ENCODE assay signal across 8 mouse cellular contexts in genomic region chr14:30551509-30551908, GRCm38 (mm10). TPM values are rescaled to one million over a fixed set of nuclear protein-coding genes. Genes with fewer than 3 reads are reported as not detected.
DNase-seq lines count a peak whose midpoint lies in the region; ATAC-seq lines count a peak whose summit lies in the region.

No protein-coding gene starts in this region.

- no peak overlapping the region for H3K9ac ChIP-seq in heart, embryonic 11.5 days (ENCODE audit: low read depth, low read length)
- H3K9ac ChIP-seq in embryonic facial prominence, embryonic 12.5 days, result no peak overlapping the region
- H3K9ac ChIP-seq in intestine, embryonic 16.5 days (ENCODE audit: low read depth, low read length), result peak overlapping the region; percentile 26; the same call in 1 of the 2 replicates
- H3K9ac ChIP-seq in midbrain, embryonic 15.5 days, result no peak overlapping the region

- no peak overlapping the region for H3K27ac ChIP-seq in heart, embryonic 11.5 days (ENCODE audit: low read depth, low read length)
- no peak overlapping the region for H3K27ac ChIP-seq in embryonic facial prominence, embryonic 12.5 days
- no peak overlapping the region for H3K27ac ChIP-seq in intestine, embryonic 16.5 days (ENCODE audit: low read length)
- H3K27ac ChIP-seq in midbrain, embryonic 15.5 days, result no peak overlapping the region

- peak overlapping the region; percentile 81; the same call in 1 of the 2 replicates for H3K4me2 ChIP-seq in heart, embryonic 11.5 days
- H3K4me2 ChIP-seq in embryonic facial prominence, embryonic 12.5 days (replicated peaks), result peak overlapping the region; percentile 89
- H3K4me2 ChIP-seq in intestine, embryonic 16.5 days (ENCODE audit: low read depth, low read length), result peak overlapping the region; percentile 78
- peak overlapping the region; percentile 70 for H3K4me2 ChIP-seq in midbrain, embryonic 15.5 days

- ATAC-seq in heart, embryonic 11.5 days (replicated peaks; ENCODE audit: insufficient number of reproducible peaks, low FRiP score, low TSS enrichment), result no peak
- ATAC-seq in embryonic facial prominence, embryonic 12.5 days (ENCODE audit: insufficient number of reproducible peaks, insufficient read depth, low FRiP score, low TSS enrichment), result no peak
- no peak for ATAC-seq in intestine, embryonic 16.5 days
- ATAC-seq in midbrain, embryonic 15.5 days (replicated peaks), result no peak
- ATAC-seq in erythroid progenitor cell, adult 5-6 weeks (replicated peaks; ENCODE audit: low FRiP score, poor library complexity, severe bottlenecking), result no peak

- 51% methylated on average over 5 of the region's 5 CpGs for WGBS in heart, embryonic 11.5 days (ENCODE audit: insufficient replicate concordance)
- WGBS in embryonic facial prominence, embryonic 12.5 days, result 78% methylated on average over 5 of the region's 5 CpGs
- 74% methylated on average over 5 of the region's 5 CpGs for WGBS in intestine, embryonic 16.5 days
- 60% methylated on average over 5 of the region's 5 CpGs for WGBS in midbrain, embryonic 15.5 days

- intact Hi-C loops in heart, postnatal 36 days (cut with DNase I), result loop anchor here (2.0 kb wide), 1 partner anchor 13 kb away; no protein-coding TSS in a partner anchor

- no peak overlapping the region for H3K4me3 ChIP-seq in heart, embryonic 11.5 days (ENCODE audit: low read depth, low read length)
- H3K4me3 ChIP-seq in embryonic facial prominence, embryonic 12.5 days, result peak overlapping the region; percentile 68; the same call in 1 of the 2 replicates
- peak overlapping the region; percentile 72 for H3K4me3 ChIP-seq in intestine, embryonic 16.5 days (ENCODE audit: low read length)
- H3K4me3 ChIP-seq in midbrain, embryonic 15.5 days, result peak overlapping the region; percentile 8; the same call in 1 of the 2 replicates

- no peaks in the 10 kb centered on the region for H3K36me3 ChIP-seq in heart, embryonic 11.5 days (ENCODE audit: control insufficient read depth, insufficient read depth, low read length)
- peaks cover 12% of the 10 kb centered on the region; the same call in 1 of the 2 replicates for H3K36me3 ChIP-seq in embryonic facial prominence, embryonic 12.5 days
- H3K36me3 ChIP-seq in intestine, embryonic 16.5 days (ENCODE audit: control insufficient read depth, insufficient read depth, low read length), result no peaks in the 10 kb centered on the region
- no peaks in the 10 kb centered on the region for H3K36me3 ChIP-seq in midbrain, embryonic 15.5 days (replicated peaks)

- no peaks in the 10 kb centered on the region for H3K9me3 ChIP-seq in heart, embryonic 11.5 days (replicated peaks; ENCODE audit: control insufficient read depth, low read length)
- H3K9me3 ChIP-seq in embryonic facial prominence, embryonic 12.5 days, result no peaks in the 10 kb centered on the region
- no peaks in the 10 kb centered on the region for H3K9me3 ChIP-seq in intestine, embryonic 16.5 days (ENCODE audit: control insufficient read depth, low read length)
- H3K9me3 ChIP-seq in midbrain, embryonic 15.5 days, result no peaks in the 10 kb centered on the region

- no peak for DNase-seq in heart, postnatal 36 days
- DNase-seq in retina, postnatal 1 day, result no peak
- DNase-seq in thymus, postnatal 10 days (ENCODE audit: low spot score in 2 of 2), result no peak

- H3K27me3 ChIP-seq in heart, embryonic 11.5 days (ENCODE audit: control insufficient read depth, insufficient read depth, low read length), result no peaks in the 10 kb centered on the region
- no peaks in the 10 kb centered on the region for H3K27me3 ChIP-seq in embryonic facial prominence, embryonic 12.5 days
- no peaks in the 10 kb centered on the region for H3K27me3 ChIP-seq in intestine, embryonic 16.5 days (replicated peaks; ENCODE audit: control insufficient read depth, insufficient read depth, low read length)
- H3K27me3 ChIP-seq in midbrain, embryonic 15.5 days (replicated peaks), result no peaks in the 10 kb centered on the region

- H3K4me1 ChIP-seq in heart, embryonic 11.5 days (ENCODE audit: control insufficient read depth, insufficient read depth, low read length), result peaks cover 29% of the 10 kb centered on the region
- peaks cover 29% of the 10 kb centered on the region for H3K4me1 ChIP-seq in embryonic facial prominence, embryonic 12.5 days
- peaks cover 21% of the 10 kb centered on the region for H3K4me1 ChIP-seq in intestine, embryonic 16.5 days (ENCODE audit: control insufficient read depth, insufficient read depth, low read length)
- H3K4me1 ChIP-seq in midbrain, embryonic 15.5 days, result peaks cover 36% of the 10 kb centered on the region

RNA-seq across cellular contexts. Expression of gene Tkt, which starts 3.4 kb away (rescaled TPM):
- 38.6 and 54.6 TPM in 2 replicates for polyA plus RNA-seq in heart, embryonic 11.5 days (2014; fragmentation: Nextera tagmentation; extraction: Ambion mirVana)
- 10 to 100 TPM; 32.9 to 50.2 TPM for total RNA-seq in heart, postnatal 36 days (2021)
- polyA plus RNA-seq in embryonic facial prominence, embryonic 12.5 days (2016; fragmentation: Nextera tagmentation; extraction: Ambion mirVana), result 245 and 246 TPM in 2 replicates
- 393 and 411 TPM in 2 replicates for polyA plus RNA-seq in intestine, embryonic 16.5 days (2015; fragmentation: Nextera tagmentation; extraction: Ambion mirVana)
- 262 and 279 TPM in 2 replicates for polyA plus RNA-seq in midbrain, embryonic 15.5 days (2015; fragmentation: Nextera tagmentation; extraction: Ambion mirVana)
- 75.5 and 90.8 TPM in 2 replicates for total RNA-seq in erythroid progenitor cell, adult 5-6 weeks (2015; ENCODE audit: low replicate concordance)
- total RNA-seq in erythroid progenitor cell, adult 5-6 weeks (2017; ENCODE audit: low replicate concordance), result 145 and 161 TPM in 2 replicates
